Mouse (Mus musculus) heart, postnatal 14 days (tissue): ENCODE data around the gene Gcnt2. TPM values are rescaled to one million over a fixed set of nuclear protein-coding genes. Genes with fewer than 3 reads are reported as not detected.

ENCODE experiments used
- DNase-seq, 2 experiments: peaks; one replicate each; pipeline ENCODE4 v3.0.0; 2021 to 2022
- intact Hi-C: fragments of 180-260 bp; cut with DNase I; formaldehyde crosslinking; loops from one replicate; pipeline ENCODE4 v1.15.1; 2025
- long read RNA-seq, 2 experiments: library from polyadenylated mRNA; stranded (forward); transcript quantifications; one replicate each; pipeline ENCODE4 v2.0.0; 2021
- total RNA-seq, 2 experiments: library from RNA; stranded (reverse); gene quantifications; 2 replicates each; pipeline ENCODE4 v1.2.3; 2021

Gcnt2 gene
- total RNA-seq: 10 to 100 TPM; 12.1 to 14.1 TPM
- long read RNA-seq, experiment 1, full-length matches to known transcripts: 4 of 5 reads
- long read RNA-seq, experiment 1, partial matches to known transcripts: 0 of 5 reads
- long read RNA-seq, experiment 1, other reads (novel, unspliced or antisense): 1 of 5 reads
- long read RNA-seq, experiment 2, full-length matches to known transcripts: 8 of 9 reads
- long read RNA-seq, experiment 2, partial matches to known transcripts: 0 of 9 reads
- long read RNA-seq, experiment 2, other reads (novel, unspliced or antisense): 1 of 9 reads

- DNase-seq: peak; percentile 13 to 32
- intact Hi-C loops: no loop called here
Observed at GRCm38 (mm10) chr13:40859652-40860399, at the start of gene Gcnt2. Gene Gcnt2 (plus strand): TSS chr13:40859754.

- intact Hi-C loops: loop anchor here (2.0 kb wide), 1 partner anchor 38 kb away; no protein-coding TSS in a partner anchor
- no peak for DNase-seq
Observed at GRCm38 (mm10) chr13:40820617-40821016, 38.9 kb upstream of the Gcnt2 start.

GRCm38 (mm10) chr13:40821911-40822310 lies 37.6 kb upstream of the Gcnt2 start:
- no peak for DNase-seq
- intact Hi-C loops: loop anchor here (2.0 kb wide), 1 partner anchor 39 kb away; no protein-coding TSS in a partner anchor

- intact Hi-C loops: loop anchor here (5.0 kb wide), 2 partner anchors 161 to 396 kb away; partner anchors contain the start of gene Pak1ip1
Observed at GRCm38 (mm10) chr13:40841146-40841787, 18.3 kb upstream of the Gcnt2 start.

GRCm38 (mm10) chr13:40842141-40842540 lies 17.4 kb upstream of the Gcnt2 start:
- no peak for DNase-seq
- intact Hi-C loops: loop anchor here (5.0 kb wide), 2 partner anchors 160 to 395 kb away; partner anchors contain the start of gene Pak1ip1

More at GRCm38 (mm10) chr13:40841146-40841787, 18.3 kb upstream of the Gcnt2 start:
- DNase-seq: no peak

- peak; percentile 74 to 85 for DNase-seq
- intact Hi-C loops: loop anchor here (1.0 to 5.0 kb wide), 3 partner anchors 136 to 394 kb away; partner anchors contain the start of gene Pak1ip1
Observed at GRCm38 (mm10) chr13:40843418-40844067, 16.0 kb upstream of the Gcnt2 start.

- intact Hi-C loops: loop anchor here (5.0 kb wide), 2 partner anchors 158 to 393 kb away; partner anchors contain the start of gene Pak1ip1
Observed at GRCm38 (mm10) chr13:40844144-40844543, 15.4 kb upstream of the Gcnt2 start.

GRCm38 (mm10) chr13:40845951-40846350 lies 13.6 kb upstream of the Gcnt2 start:
- no peak for DNase-seq
- intact Hi-C loops: no loop called here

More at GRCm38 (mm10) chr13:40844144-40844543, 15.4 kb upstream of the Gcnt2 start:
- no peak for DNase-seq

- intact Hi-C loops: no loop called here
Observed at GRCm38 (mm10) chr13:40846375-40846774, 13.2 kb upstream of the Gcnt2 start.

GRCm38 (mm10) chr13:40847898-40848297 lies 11.7 kb upstream of the Gcnt2 start:
- intact Hi-C loops: no loop called here
- no peak for DNase-seq

More at GRCm38 (mm10) chr13:40846375-40846774, 13.2 kb upstream of the Gcnt2 start:
- no peak for DNase-seq

GRCm38 (mm10) chr13:40850686-40851085 lies 8.9 kb upstream of the Gcnt2 start:
- intact Hi-C loops: loop anchor here (5.0 kb wide), 1 partner anchor 67 kb away; no protein-coding TSS in a partner anchor
- no peak for DNase-seq

GRCm38 (mm10) chr13:40851281-40851680 lies 8.3 kb upstream of the Gcnt2 start:
- no peak for DNase-seq
- intact Hi-C loops: loop anchor here (5.0 kb wide), 1 partner anchor 66 kb away; no protein-coding TSS in a partner anchor

GRCm38 (mm10) chr13:40851961-40852360 lies 7.6 kb upstream of the Gcnt2 start:
- DNase-seq: no peak
- intact Hi-C loops: loop anchor here (5.0 kb wide), 1 partner anchor 65 kb away; no protein-coding TSS in a partner anchor

- DNase-seq: no peak
- intact Hi-C loops: loop anchor here (5.0 kb wide), 1 partner anchor 65 kb away; no protein-coding TSS in a partner anchor
Observed at GRCm38 (mm10) chr13:40852791-40853190, 6.8 kb upstream of the Gcnt2 start.

- intact Hi-C loops: loop anchor here (5.0 kb wide), 1 partner anchor 63 kb away; no protein-coding TSS in a partner anchor
- no peak for DNase-seq
Observed at GRCm38 (mm10) chr13:40853842-40854241, 5.7 kb upstream of the Gcnt2 start.

GRCm38 (mm10) chr13:40854451-40855058 lies 5.0 kb upstream of the Gcnt2 start:
- intact Hi-C loops: loop anchor here (5.0 kb wide), 1 partner anchor 63 kb away; no protein-coding TSS in a partner anchor
- peak; percentile 44 to 58 for DNase-seq

GRCm38 (mm10) chr13:40855266-40855665 lies 4.3 kb upstream of the Gcnt2 start:
- no peak for DNase-seq
- intact Hi-C loops: no loop called here

GRCm38 (mm10) chr13:40856786-40857185 lies 2.8 kb upstream of the Gcnt2 start:
- no peak for DNase-seq
- intact Hi-C loops: loop anchor here (2.0 kb wide), 1 partner anchor 30 kb away; no protein-coding TSS in a partner anchor

GRCm38 (mm10) chr13:40857281-40857818 lies 2.2 kb upstream of the Gcnt2 start:
- DNase-seq: no peak
- intact Hi-C loops: loop anchor here (2.0 kb wide), 1 partner anchor 29 kb away; no protein-coding TSS in a partner anchor
